Mouse (Mus musculus) spleen, adult 10 weeks (tissue): ENCODE data around the gene Acaa1a. TPM values are rescaled to one million over a fixed set of nuclear protein-coding genes. Genes with fewer than 3 reads are reported as not detected.

Source experiments
- polyA plus RNA-seq: library from polyadenylated mRNA; stranded (reverse); fragments of 350-450 nt; fragmentation: Illumina TruSeq; extraction: RNeasy Lipid Tissue Mini Kit (QIAGEN cat#74804); gene quantifications from one replicate; pipeline ENCODE4 v1.2.3, GENCODE M21; 2015; ENCODE audit warnings: low replicate concordance; ENCODE audit not compliant: insufficient read depth

The Acaa1a gene
- polyA plus RNA-seq = 31.3 TPM

DNA sequence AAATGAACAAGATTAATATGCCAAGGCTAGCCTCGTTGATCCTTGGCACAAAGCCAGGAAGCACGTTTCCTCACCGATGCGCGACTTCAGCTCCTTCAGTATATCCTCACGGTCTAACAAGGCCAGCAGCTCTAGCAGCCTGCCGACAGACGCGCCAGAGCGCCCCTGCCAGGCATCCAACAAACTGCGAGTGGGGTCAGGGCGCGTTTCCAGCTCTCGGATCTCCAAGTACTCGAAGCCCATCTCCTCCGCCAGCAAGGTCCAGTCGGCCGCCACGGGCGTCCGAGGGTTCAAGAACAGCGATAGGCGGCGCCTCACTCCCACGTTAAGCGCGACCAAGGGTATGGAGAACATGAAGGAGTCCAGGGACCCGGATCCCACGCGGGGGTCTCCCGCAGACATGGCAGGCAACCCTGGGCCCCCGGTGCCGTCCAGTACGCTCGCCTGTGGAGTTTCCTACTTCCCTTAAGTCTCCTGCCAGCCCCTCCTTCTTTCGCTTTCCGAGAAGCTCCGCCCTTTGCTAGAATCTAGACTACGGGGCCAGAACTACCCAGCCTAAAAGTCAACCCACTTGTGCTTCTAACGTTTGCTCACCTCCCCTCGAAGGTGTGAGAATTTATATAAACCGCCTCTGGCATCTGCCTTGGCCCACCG is at the start of gene Acaa1a:
Acaa1a (plus strand) TSS at position 119 of the 654 bp plus-strand sequence.

DNA sequence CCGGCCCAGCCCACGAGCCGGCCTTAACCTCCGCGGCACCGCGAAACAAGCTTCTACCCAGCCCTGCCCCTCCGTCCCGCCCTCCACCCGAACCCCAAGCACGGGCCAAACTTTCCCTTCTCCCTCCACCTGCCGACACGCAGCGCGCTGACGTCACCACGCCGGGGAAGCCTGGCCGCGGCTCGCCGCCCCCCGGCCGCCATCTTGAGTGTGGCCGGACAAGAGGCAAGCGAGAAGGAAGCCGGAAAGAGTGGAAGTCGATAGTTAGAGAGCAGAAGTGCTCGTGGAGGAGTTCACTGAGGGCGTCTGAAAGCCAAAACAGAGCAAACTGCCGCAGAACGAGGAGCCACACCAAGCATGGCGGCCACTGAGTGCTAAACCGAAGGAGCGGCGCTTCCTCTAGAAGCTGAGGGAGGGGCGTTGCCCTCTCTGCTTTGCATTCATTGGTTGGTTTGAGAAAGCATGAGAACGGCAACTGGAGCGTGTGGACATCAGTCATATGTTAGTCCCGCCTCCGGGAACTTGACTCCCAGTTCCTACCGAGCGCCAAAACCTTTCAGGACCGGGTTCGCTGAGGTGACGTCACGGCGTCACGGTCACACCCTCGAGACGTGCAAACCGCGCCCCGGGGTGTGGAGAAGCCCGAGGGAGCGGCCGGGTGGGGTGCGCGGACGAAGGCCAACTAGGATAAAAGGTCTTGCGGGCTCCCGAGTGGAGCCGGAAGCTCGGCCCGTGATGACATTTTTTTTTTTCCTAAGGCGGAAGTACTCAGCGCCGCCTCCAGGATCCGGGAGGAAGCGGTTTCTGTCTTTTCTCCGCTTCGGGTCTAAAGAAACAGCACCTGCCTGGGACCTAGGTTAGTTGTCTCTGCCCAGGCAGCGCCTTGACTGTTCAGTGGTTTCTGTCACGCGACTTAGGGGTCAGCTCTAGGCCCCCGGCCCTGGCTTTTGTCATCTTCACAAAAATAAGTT is 16.9 kb upstream of the Acaa1a start, which contains the start of gene Oxsr1:
Oxsr1 (minus strand) TSS at position 139 of the 971 bp plus-strand sequence.

DNA sequence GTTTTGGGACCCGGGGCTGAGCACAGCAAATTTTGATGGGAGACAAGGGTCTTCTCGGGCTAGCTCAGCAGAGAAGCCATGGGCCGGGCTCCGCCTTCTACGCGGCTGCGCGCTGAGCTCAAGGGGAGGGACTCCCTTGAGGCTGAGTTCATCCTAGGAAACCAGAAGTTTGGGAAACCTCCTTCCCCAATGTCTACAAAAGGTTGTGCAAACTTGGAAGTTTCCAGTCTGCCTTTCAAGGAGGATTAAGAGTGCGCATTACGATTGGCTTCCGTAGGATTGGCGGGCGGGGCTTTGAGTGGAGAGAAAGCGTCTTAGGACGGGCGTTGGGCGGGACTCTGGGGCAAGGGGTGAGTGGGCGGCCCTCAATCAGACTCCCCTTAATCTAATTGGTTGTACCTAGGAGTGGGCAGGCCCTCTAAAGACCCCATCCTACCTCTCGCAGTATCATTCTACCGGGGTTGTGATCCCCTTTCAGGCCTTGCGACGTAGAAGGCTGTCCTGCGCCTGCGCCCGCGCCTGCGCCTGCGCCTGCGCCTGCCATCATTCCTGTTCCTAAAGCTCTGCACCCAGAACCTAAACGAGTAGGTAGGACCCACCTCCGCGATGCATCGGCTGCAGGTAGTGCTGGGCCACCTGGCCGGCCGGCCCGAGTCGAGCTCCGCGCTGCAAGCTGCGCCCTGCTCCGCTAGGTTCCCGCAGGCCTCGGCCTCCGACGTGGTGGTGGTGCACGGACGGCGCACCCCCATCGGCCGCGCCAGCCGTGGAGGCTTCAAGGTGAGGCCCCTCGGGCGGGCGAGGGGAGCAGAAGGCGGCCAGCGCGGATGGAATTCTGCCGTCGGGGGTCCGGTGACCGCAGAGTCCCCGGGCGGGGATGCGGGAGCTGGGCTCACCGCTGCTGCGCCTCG is 1.7 kb downstream of the Acaa1a start, which contains the start of gene Myd88:
Myd88 (minus strand) TSS at position 503 of the 908 bp plus-strand sequence.

DNA sequence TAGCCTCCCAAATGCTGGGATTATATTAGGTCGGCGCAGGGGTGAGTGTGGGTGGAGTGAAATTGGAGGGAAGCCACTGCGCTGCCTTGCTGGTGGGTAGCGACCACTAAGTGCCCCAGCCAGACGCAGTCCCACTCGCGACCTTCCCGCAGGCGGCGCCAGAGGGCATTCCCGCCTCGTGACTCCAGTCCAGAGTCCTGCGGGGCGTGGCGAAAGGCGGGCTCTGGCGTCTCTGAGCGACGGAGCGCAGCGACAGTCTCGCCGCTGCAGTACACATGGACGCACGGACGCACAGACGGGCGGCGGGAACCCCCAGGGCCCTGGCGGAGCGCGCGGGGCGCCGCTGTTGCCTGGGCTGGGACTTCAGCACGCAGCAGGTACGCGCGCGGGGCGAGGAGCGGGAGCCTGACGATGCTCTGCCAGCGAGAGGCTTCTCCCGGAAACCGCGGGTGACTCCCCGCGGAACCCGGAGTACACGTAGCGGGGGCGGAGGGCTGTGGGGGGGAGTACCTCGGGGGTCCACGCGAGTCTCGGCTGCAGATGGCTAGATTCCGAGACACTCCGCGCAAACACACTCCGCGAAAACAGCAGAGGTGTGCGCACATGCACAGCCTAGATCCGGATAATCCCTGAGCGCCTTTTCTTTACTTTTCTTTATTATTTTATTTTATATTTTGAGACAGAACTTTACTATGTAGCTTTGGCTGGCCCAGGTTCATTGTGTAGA is 18.0 kb downstream of the Acaa1a start, which contains the start of gene Xylb:
Xylb (plus strand) TSS at position 51 of the 727 bp plus-strand sequence.

DNA sequence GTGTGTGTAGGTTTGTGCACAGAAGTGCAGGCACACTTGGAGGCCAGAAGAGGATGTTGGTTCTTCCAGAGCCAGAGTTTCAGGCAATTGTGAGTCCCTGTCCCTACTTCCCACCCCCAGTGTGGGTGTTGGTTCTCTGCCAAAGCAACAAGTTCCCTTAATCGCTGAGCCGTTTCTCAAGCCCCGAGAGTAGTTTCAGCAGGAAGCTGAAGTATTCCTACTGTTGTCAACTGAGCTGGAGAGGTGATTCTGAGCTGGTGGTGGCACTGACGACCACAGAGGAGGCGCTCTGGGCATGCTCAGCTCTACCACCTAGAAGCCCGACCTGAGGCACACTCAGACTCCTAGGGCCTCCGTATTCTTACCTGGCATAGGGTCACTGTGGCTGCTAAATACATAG is 25.8 kb downstream of the Acaa1a start, which contains the start of gene Slc22a14:
Slc22a14 (minus strand) TSS at position 270 of the 400 bp plus-strand sequence.

Other genes with a start within 250 kb of the Acaa1a start
- 2.0 TPM for gene Plcd1, start 246.2 kb upstream of the Acaa1a start, polyA plus RNA-seq
- gene Dlec1, start 237.2 kb upstream of the Acaa1a start, polyA plus RNA-seq = 0.43 TPM
- not detected for gene Acaa1b, start 182.6 kb upstream of the Acaa1a start, polyA plus RNA-seq
- not detected for gene Gm47289, start 180.5 kb upstream of the Acaa1a start, polyA plus RNA-seq
- gene Slc22a13, start 130.6 kb upstream of the Acaa1a start, polyA plus RNA-seq = not detected
- 45.4 TPM for gene Oxsr1, start 17.2 kb upstream of the Acaa1a start, polyA plus RNA-seq
- 50.0 TPM for gene Myd88, start 1.7 kb downstream of the Acaa1a start, polyA plus RNA-seq
- 1.8 TPM for gene Xylb, start 17.7 kb downstream of the Acaa1a start, polyA plus RNA-seq
- gene Slc22a14, start 25.9 kb downstream of the Acaa1a start, polyA plus RNA-seq = 0.29 TPM
- gene Acvr2b, start 62.4 kb downstream of the Acaa1a start, polyA plus RNA-seq = 0.41 TPM
- 8.7 TPM for gene Exog, start 105.3 kb downstream of the Acaa1a start, polyA plus RNA-seq
- 0.29 TPM for gene Scn5a, start 239.3 kb downstream of the Acaa1a start, polyA plus RNA-seq